Mouse (Mus musculus) forebrain, embryonic 14.5 days (tissue): ENCODE measurements at regions not wholly inside any gene's neighbourhood (a gene's known extent, or its start where the extent isn't known, plus 50 kb on each side); places are given as distances from the start of the nearest gene placed in this dataset.
A peak's percentile ranks its signal among the peaks of the same experiment; 100 is the strongest.

Source experiments
- ATAC-seq: fragments of 200-750 bp; cut with Nextera tagmentation; 2 replicates; pipeline ENCODE4 v1.8.0; 2017; ENCODE audit warnings: mild to moderate bottlenecking, moderate library complexity
- DNase-seq: peaks from one replicate; pipeline ENCODE4 v3.0.0-alpha.2; 2015; ENCODE audit warnings: low spot score
- H3K27ac ChIP-seq: fragments of 300-500 bp; sonication (generic); 2 replicates; pipeline ENCODE4 v1.5.1; 2014; ENCODE audit warnings: low read depth, mild to moderate bottlenecking, control low read depth, low read length, moderate library complexity
- H3K27me3 ChIP-seq: fragments of 300-500 bp; sonication (generic); replicated peaks from 2 replicates; pipeline ENCODE4 v1.6.1; 2014; ENCODE audit warnings: low read length, control low read depth, mixed read lengths; ENCODE audit not compliant: control insufficient read depth, insufficient read depth
- H3K36me3 ChIP-seq: fragments of 300-500 bp; sonication (generic); 2 replicates; pipeline ENCODE4 v1.6.1; 2014; ENCODE audit warnings: low read length, control low read depth; ENCODE audit not compliant: control insufficient read depth, insufficient read depth
- H3K4me1 ChIP-seq: fragments of 300-500 bp; sonication (generic); 2 replicates; pipeline ENCODE4 v1.6.1; 2014; ENCODE audit warnings: antibody characterized with exemption, low read length, control low read depth; ENCODE audit not compliant: control insufficient read depth, insufficient read depth
- H3K4me2 ChIP-seq: fragments of 300-500 bp; sonication (generic); 2 replicates; pipeline ENCODE4 v1.6.1; 2014; ENCODE audit warnings: mild to moderate bottlenecking, control low read depth, low read length
- H3K4me3 ChIP-seq: fragments of 300-500 bp; sonication (generic); 2 replicates; pipeline ENCODE4 v1.5.1; 2014; ENCODE audit warnings: low read depth, low read length, control low read depth
- H3K9ac ChIP-seq: fragments of 300-500 bp; sonication (generic); 2 replicates; pipeline ENCODE4 v1.6.1; 2014; ENCODE audit warnings: mild to moderate bottlenecking, low read length, control low read depth, moderate library complexity
- H3K9me3 ChIP-seq: fragments of 300-500 bp; sonication (generic); replicated peaks from 2 replicates; pipeline ENCODE4 v1.6.1; 2016; ENCODE audit warnings: low read length, control low read depth, mixed read lengths; ENCODE audit not compliant: control insufficient read depth
- WGBS: fragments of 180-500 bp; shearing (Covaris S2); extraction: QIAGEN DNeasy Blood & Tissue Kit; methylation state at CpG from one replicate; pipeline ENCODE4 v1.1.7; 2014; 5-methylcytosine and 5-hydroxymethylcytosine counted together

- Histone ChIP-seq H3K36me3 (no peaks in the 10 kb centered on the region), H3K27ac (no peak overlapping the region), H3K4me1 (no peaks in the 10 kb centered on the region), H3K9me3 (no peaks in the 10 kb centered on the region), H3K4me3 (no peak overlapping the region), H3K27me3 (no peaks in the 10 kb centered on the region), H3K9ac (no peak overlapping the region), H3K4me2 (no peak overlapping the region)
- no peak for ATAC-seq
- DNase-seq: no peak
- 70% methylated on average over 2 of the region's 2 CpGs for WGBS
These were observed 592.2 kb upstream of the Slit2 start for GRCm38 (mm10) chr5:47390735-47391134.

GRCm38 (mm10) chr5:47396874-47397273, 586.1 kb upstream of the Slit2 start:
- Histone ChIP-seq H3K27ac (no peak overlapping the region), H3K9ac (no peak overlapping the region), H3K27me3 (no peaks in the 10 kb centered on the region), H3K4me3 (no peak overlapping the region), H3K36me3 (no peaks in the 10 kb centered on the region), H3K9me3 (no peaks in the 10 kb centered on the region), H3K4me2 (no peak overlapping the region), H3K4me1 (no peaks in the 10 kb centered on the region)
- 84% methylated on average over 9 of the region's 9 CpGs for WGBS
- DNase-seq: no peak
- ATAC-seq: no peak

GRCm38 (mm10) chr5:47421916-47422315, 561.0 kb upstream of the Slit2 start:
- H3K36me3 ChIP-seq: no peaks in the 10 kb centered on the region
- H3K27ac ChIP-seq: no peak overlapping the region
- ATAC-seq (no peak), DNase-seq (no peak)
- no peak overlapping the region for H3K4me2 ChIP-seq
- no peak overlapping the region for H3K9ac ChIP-seq
- no peaks in the 10 kb centered on the region for H3K27me3 ChIP-seq
- no peaks in the 10 kb centered on the region for H3K9me3 ChIP-seq
- 73% methylated on average over 2 of the region's 2 CpGs for WGBS
- no peaks in the 10 kb centered on the region for H3K4me1 ChIP-seq
- H3K4me3 ChIP-seq: no peak overlapping the region

- Histone ChIP-seq H3K27me3 (no peaks in the 10 kb centered on the region), H3K36me3 (no peaks in the 10 kb centered on the region), H3K4me1 (no peaks in the 10 kb centered on the region), H3K4me3 (no peak overlapping the region), H3K9me3 (no peaks in the 10 kb centered on the region), H3K9ac (no peak overlapping the region), H3K4me2 (no peak overlapping the region), H3K27ac (no peak overlapping the region)
- 86% methylated on average over 4 of the region's 4 CpGs for WGBS
- ATAC-seq (no peak), DNase-seq (no peak)
These were observed 556.9 kb upstream of the Slit2 start for GRCm38 (mm10) chr5:47426040-47426439.

- no peak overlapping the region for H3K9ac ChIP-seq
- H3K27me3 ChIP-seq: no peaks in the 10 kb centered on the region
- no peaks in the 10 kb centered on the region for H3K36me3 ChIP-seq
- H3K4me2 ChIP-seq: no peak overlapping the region
- DNase-seq: no peak
- no peak overlapping the region for H3K4me3 ChIP-seq
- no peak for ATAC-seq
- no peaks in the 10 kb centered on the region for H3K4me1 ChIP-seq
- no peak overlapping the region for H3K27ac ChIP-seq
- H3K9me3 ChIP-seq: no peaks in the 10 kb centered on the region
- 59% methylated on average over 6 of the region's 6 CpGs for WGBS
These were observed 556.5 kb upstream of the Slit2 start for GRCm38 (mm10) chr5:47426467-47426866.

GRCm38 (mm10) chr5:47429217-47430172, 553.4 kb upstream of the Slit2 start:
- DNase-seq (no peak), ATAC-seq (no peak)
- Histone ChIP-seq H3K9me3 (no peaks in the 10 kb centered on the region), H3K9ac (no peak overlapping the region), H3K4me1 (no peaks in the 10 kb centered on the region), H3K4me2 (no peak overlapping the region), H3K4me3 (no peak overlapping the region), H3K27me3 (no peaks in the 10 kb centered on the region), H3K27ac (no peak overlapping the region), H3K36me3 (no peaks in the 10 kb centered on the region)
- 86% methylated on average over 10 of the region's 10 CpGs for WGBS

- Histone ChIP-seq H3K4me3 (no peak overlapping the region), H3K4me1 (no peaks in the 10 kb centered on the region), H3K27me3 (no peaks in the 10 kb centered on the region), H3K4me2 (no peak overlapping the region), H3K27ac (no peak overlapping the region), H3K9ac (no peak overlapping the region), H3K36me3 (no peaks in the 10 kb centered on the region), H3K9me3 (no peaks in the 10 kb centered on the region)
- no peak for ATAC-seq
- WGBS: 44% methylated on average over 5 of the region's 5 CpGs
- peak; percentile 7 for DNase-seq
These were observed 551.2 kb upstream of the Slit2 start for GRCm38 (mm10) chr5:47431599-47432328.

- H3K4me3 ChIP-seq: no peak overlapping the region
- no peaks in the 10 kb centered on the region for H3K36me3 ChIP-seq
- WGBS: 79% methylated on average over 3 of the region's 3 CpGs
- H3K27ac ChIP-seq: no peak overlapping the region
- H3K4me2 ChIP-seq: no peak overlapping the region
- H3K4me1 ChIP-seq: no peaks in the 10 kb centered on the region
- DNase-seq (no peak), ATAC-seq (no peak)
- no peak overlapping the region for H3K9ac ChIP-seq
- H3K9me3 ChIP-seq: no peaks in the 10 kb centered on the region
- no peaks in the 10 kb centered on the region for H3K27me3 ChIP-seq
These were observed 546.5 kb upstream of the Slit2 start for GRCm38 (mm10) chr5:47436455-47436854.
